Mouse (Mus musculus): Measurements from ENCODE around the gene Eif2d. TPM values are rescaled to one million over a fixed set of nuclear protein-coding genes. Genes with fewer than 3 reads are reported as not detected.

The Eif2d gene
- 63.6 TPM for polyA plus RNA-seq (2017; shearing (Covaris generic))

GRCm38 (mm10) chr1:131153018-131153629 lies at the start of gene Eif2d:
TSS of gene Eif2d (plus strand) at chr1:131153181.

GRCm38 (mm10) chr1:131138191-131139016 lies 14.6 kb upstream of the Eif2d start, which contains the start of gene Dyrk3:
TSS of gene Dyrk3 (minus strand) at chr1:131138340.

Other genes with a start within 250 kb of the Eif2d start
- not detected for gene Il20, start 241.7 kb upstream of the Eif2d start, polyA plus RNA-seq (2017; shearing (Covaris generic))
- not detected for gene Il19, start 213.1 kb upstream of the Eif2d start, polyA plus RNA-seq (2017; shearing (Covaris generic))
- gene Il10, start 133.3 kb upstream of the Eif2d start, polyA plus RNA-seq (2017; shearing (Covaris generic)) = 5.1 TPM
- 142 TPM for gene Mapkapk2, start 55.4 kb upstream of the Eif2d start, polyA plus RNA-seq (2017; shearing (Covaris generic))
- 0.19 TPM for gene Dyrk3, start 14.8 kb upstream of the Eif2d start, polyA plus RNA-seq (2017; shearing (Covaris generic))
- 429 TPM for gene Rassf5, start 92.1 kb downstream of the Eif2d start, polyA plus RNA-seq (2017; shearing (Covaris generic))
- 210 TPM for gene Ikbke, start 126.4 kb downstream of the Eif2d start, polyA plus RNA-seq (2017; shearing (Covaris generic))